Mouse (Mus musculus) neural tube, embryonic 13.5 days (tissue): ENCODE results near the gene Akr1b3. TPM values are rescaled to one million over a fixed set of nuclear protein-coding genes. Genes with fewer than 3 reads are reported as not detected.
"Not testable (repeated sequence)": the region's sequence is repeated elsewhere in the genome, so short reads cannot be mapped to it uniquely, and the experiment has no call there.

Source experiments
- ATAC-seq: fragments of 200-750 bp; cut with Nextera tagmentation; 2 replicates; pipeline ENCODE4 v1.8.0; 2017; ENCODE audit warnings: low read depth, mild to moderate bottlenecking, moderate TSS enrichment, moderate library complexity
- H3K27ac ChIP-seq: fragments of 300-500 bp; sonication (generic); replicated peaks from 2 replicates; pipeline ENCODE4 v1.5.1; 2015; ENCODE audit warnings: moderate library complexity, mild to moderate bottlenecking, inconsistent platforms
- H3K27me3 ChIP-seq: fragments of 300-500 bp; sonication (generic); 2 replicates; pipeline ENCODE4 v1.6.1; 2015; ENCODE audit warnings: mild to moderate bottlenecking, inconsistent platforms
- H3K36me3 ChIP-seq: fragments of 300-500 bp; sonication (generic); 2 replicates; pipeline ENCODE4 v1.6.1; 2015; ENCODE audit warnings: mild to moderate bottlenecking, inconsistent platforms
- H3K4me1 ChIP-seq: fragments of 300-500 bp; sonication (generic); replicated peaks from 2 replicates; pipeline ENCODE4 v1.6.1; 2015; ENCODE audit warnings: inconsistent platforms
- H3K4me2 ChIP-seq: fragments of 300-500 bp; sonication (generic); 2 replicates; pipeline ENCODE4 v1.6.1; 2015; ENCODE audit warnings: inconsistent platforms, mild to moderate bottlenecking, moderate library complexity
- H3K4me3 ChIP-seq: fragments of 300-500 bp; sonication (generic); 2 replicates; pipeline ENCODE4 v1.5.1; 2015; ENCODE audit warnings: mild to moderate bottlenecking, inconsistent platforms
- H3K9ac ChIP-seq: fragments of 300-500 bp; sonication (generic); 2 replicates; pipeline ENCODE4 v1.6.1; 2015; ENCODE audit warnings: moderate library complexity, mild to moderate bottlenecking, inconsistent platforms
- H3K9me3 ChIP-seq: fragments of 300-500 bp; sonication (generic); 2 replicates; pipeline ENCODE4 v1.6.1; 2016; ENCODE audit warnings: inconsistent platforms
- WGBS: fragments of 180-500 bp; shearing (Covaris S2); methylation state at CpG from one replicate; pipeline ENCODE4 v1.1.7; 2015; 5-methylcytosine and 5-hydroxymethylcytosine counted together
- polyA plus RNA-seq: library from polyadenylated mRNA; unstranded; fragments of >200 nt; fragmentation: Nextera tagmentation; extraction: Ambion mirVana; gene quantifications from 2 replicates; pipeline ENCODE4 v1.2.1, GENCODE M21; 2015

Gene Akr1b3
- 103 and 109 TPM in 2 replicates for polyA plus RNA-seq

DNA sequence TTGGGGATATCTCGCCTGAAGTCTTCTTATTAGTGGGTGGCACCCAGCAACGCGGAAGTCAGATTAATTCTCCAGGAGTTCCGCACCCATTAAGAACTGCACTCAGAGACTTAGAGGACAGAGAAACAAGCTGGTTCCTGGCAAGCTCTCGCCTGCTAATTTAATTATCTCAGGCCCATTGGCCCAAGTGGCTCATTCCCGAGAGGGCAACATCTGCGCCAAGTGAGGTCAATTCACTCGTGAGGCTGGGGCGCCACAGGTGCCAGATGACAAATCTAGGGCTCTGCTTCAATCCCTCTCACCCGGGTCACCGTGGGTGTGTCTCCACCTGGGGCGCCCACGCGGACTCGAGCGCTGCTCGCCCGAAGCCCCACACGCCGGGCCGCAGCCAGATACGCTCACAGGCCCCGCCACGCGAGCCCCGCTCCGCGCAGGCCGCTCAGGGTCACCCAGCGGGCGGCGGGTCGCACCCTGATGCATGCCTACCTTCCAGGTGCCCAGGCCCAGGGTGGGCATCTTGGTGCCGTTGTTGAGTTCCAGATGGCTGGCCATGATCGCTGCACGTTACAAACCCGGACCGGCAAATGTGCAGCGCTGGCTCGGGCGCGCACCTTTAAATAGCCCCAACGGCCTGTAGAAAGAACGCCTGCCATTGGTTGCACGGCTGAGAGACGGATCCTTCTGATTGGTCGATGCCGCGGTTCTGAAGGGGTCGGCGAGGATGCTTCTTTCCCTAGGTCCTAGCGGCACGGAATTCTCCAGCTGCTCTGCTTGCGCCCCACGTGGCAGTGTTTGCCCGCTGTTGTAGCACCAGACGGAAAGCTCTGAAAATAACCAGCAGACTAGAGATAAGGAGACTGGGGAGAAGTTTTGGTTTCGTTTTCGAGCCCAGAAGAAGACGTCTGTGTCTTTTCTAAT is at the start of gene Akr1b3:
Gene Akr1b3 (minus strand): TSS at position 625 of the 918 bp plus-strand sequence.
- Histone ChIP-seq H3K27me3 (no peaks in the 10 kb centered on the region), H3K9me3 (no peaks in the 10 kb centered on the region), H3K4me2 (peak within 1 kb of the TSS; percentile 73), H3K36me3 (0 out of 2 replicates have a peak, but pooled peaks cover 3% of the 10 kb centered on the region), H3K9ac (peak within 1 kb of the TSS; percentile 72), H3K27ac (peak within 1 kb of the TSS; percentile 59; the same call in 1 of the 2 replicates), H3K4me3 (peak within 1 kb of the TSS; percentile 57), H3K4me1 (peaks cover 26% of the 10 kb centered on the region)
- WGBS, result under 1% methylated on average over 60 of the region's 60 CpGs
- peak; percentile 100 for ATAC-seq

GRCm38 (mm10) chr6:34364217-34365136 is 47.2 kb upstream of the Akr1b3 start:
- Histone ChIP-seq H3K4me2 (no peak overlapping the region), H3K27me3 (no peaks in the 10 kb centered on the region), H3K4me3 (no peak overlapping the region), H3K27ac (no peak overlapping the region), H3K36me3 (no peaks in the 10 kb centered on the region), H3K9ac (no peak overlapping the region), H3K4me1 (peaks cover 6% of the 10 kb centered on the region), H3K9me3 (no peaks in the 10 kb centered on the region)
- no peak for ATAC-seq
- WGBS, result 86% methylated on average over 12 of the region's 12 CpGs

- no peaks in the 10 kb centered on the region for H3K36me3 ChIP-seq
- H3K4me2 ChIP-seq, result no peak overlapping the region
- H3K9ac ChIP-seq, result no peak overlapping the region
- WGBS, result 81% methylated on average over 9 of the region's 9 CpGs
- no peak overlapping the region for H3K27ac ChIP-seq
- H3K9me3 ChIP-seq, result no peaks in the 10 kb centered on the region
- no peak for ATAC-seq
- no peak overlapping the region for H3K4me3 ChIP-seq
- no peaks in the 10 kb centered on the region for H3K27me3 ChIP-seq
- peaks cover 8% of the 10 kb centered on the region for H3K4me1 ChIP-seq
Observed at GRCm38 (mm10) chr6:34355841-34356240, 38.6 kb upstream of the Akr1b3 start.

- Histone ChIP-seq H3K4me2 (no peak overlapping the region), H3K27me3 (no peaks in the 10 kb centered on the region), H3K36me3 (no peaks in the 10 kb centered on the region), H3K4me3 (no peak overlapping the region), H3K9me3 (no peaks in the 10 kb centered on the region), H3K4me1 (peaks cover 8% of the 10 kb centered on the region), H3K27ac (no peak overlapping the region), H3K9ac (no peak overlapping the region)
- no peak for ATAC-seq
- WGBS, result 84% methylated on average over 6 of the region's 6 CpGs
Observed at GRCm38 (mm10) chr6:34355349-34355747, 38.1 kb upstream of the Akr1b3 start.

GRCm38 (mm10) chr6:34354354-34355348 is 37.4 kb upstream of the Akr1b3 start:
- Histone ChIP-seq H3K27ac (no peak overlapping the region), H3K4me2 (peak overlapping the region; percentile 45), H3K9ac (no peak overlapping the region), H3K27me3 (no peaks in the 10 kb centered on the region), H3K4me3 (no peak overlapping the region), H3K36me3 (no peaks in the 10 kb centered on the region), H3K9me3 (no peaks in the 10 kb centered on the region), H3K4me1 (peaks cover 8% of the 10 kb centered on the region)
- 79% methylated on average over 8 of the region's 8 CpGs for WGBS
- ATAC-seq, result no peak

- ATAC-seq, result 0 out of 2 replicates have a peak, but pooled peaks have one; percentile 32
- Histone ChIP-seq H3K27ac (no peak within 1 kb of the TSS), H3K4me1 (peaks cover 8% of the 10 kb centered on the region), H3K36me3 (no peaks in the 10 kb centered on the region), H3K4me3 (peak within 1 kb of the TSS; percentile 20), H3K9ac (no peak within 1 kb of the TSS), H3K4me2 (peak within 1 kb of the TSS; percentile 45), H3K9me3 (no peaks in the 10 kb centered on the region), H3K27me3 (no peaks in the 10 kb centered on the region)
- 15% methylated on average over 16 of the region's 16 CpGs for WGBS
Observed at GRCm38 (mm10) chr6:34353658-34354353, 36.5 kb upstream of the Akr1b3 start, which contains the start of gene Akr1b8. Gene Akr1b8, plus strand, starts transcription at chr6:34354119.

DNA sequence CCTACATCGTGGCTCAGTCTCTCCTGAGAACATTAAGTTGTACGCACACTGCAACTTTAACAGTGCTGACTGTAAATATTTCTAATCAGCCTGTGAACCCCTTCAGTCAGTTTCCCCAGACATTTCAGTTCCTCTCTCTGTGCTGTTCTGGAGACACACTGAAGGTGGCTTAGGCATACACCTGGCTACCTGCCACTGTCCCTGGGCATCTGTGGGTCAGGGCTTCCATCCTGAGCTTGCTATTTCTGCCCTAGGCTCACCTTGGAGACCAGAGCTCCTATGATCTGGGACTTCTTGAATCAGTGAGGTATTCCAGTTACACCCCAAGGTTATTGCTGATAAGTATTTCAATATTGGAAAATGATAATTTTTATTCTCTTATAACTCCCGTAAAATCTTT is 35.1 kb upstream of the Akr1b3 start:
- Histone ChIP-seq H3K36me3 (no peaks in the 10 kb centered on the region), H3K4me2 (no peak overlapping the region), H3K4me3 (no peak overlapping the region), H3K9me3 (no peaks in the 10 kb centered on the region), H3K27ac (no peak overlapping the region), H3K4me1 (peaks cover 8% of the 10 kb centered on the region), H3K27me3 (no peaks in the 10 kb centered on the region), H3K9ac (no peak overlapping the region)
- 93% methylated on average over 3 of the region's 3 CpGs for WGBS
- ATAC-seq, result no peak

- not testable (repeated sequence) for H3K4me2 ChIP-seq, H3K27ac ChIP-seq, H3K9ac ChIP-seq, H3K4me1 ChIP-seq, H3K36me3 ChIP-seq, ATAC-seq, H3K9me3 ChIP-seq, H3K27me3 ChIP-seq, H3K4me3 ChIP-seq
- WGBS, result 41% methylated on average over 10 of the region's 10 CpGs
Observed at GRCm38 (mm10) chr6:34351481-34351880, 34.2 kb upstream of the Akr1b3 start.

- no peaks in the 10 kb centered on the region for H3K27me3 ChIP-seq
- no peaks in the 10 kb centered on the region for H3K36me3 ChIP-seq
- H3K9ac ChIP-seq, result no peak overlapping the region
- no peak overlapping the region for H3K4me3 ChIP-seq
- H3K4me1 ChIP-seq, result peaks cover 16% of the 10 kb centered on the region
- no peaks in the 10 kb centered on the region for H3K9me3 ChIP-seq
- no peak overlapping the region for H3K4me2 ChIP-seq
- ATAC-seq, result no peak
- 86% methylated on average over 12 of the region's 12 CpGs for WGBS
- H3K27ac ChIP-seq, result no peak overlapping the region
Observed at GRCm38 (mm10) chr6:34350037-34350699, 32.9 kb upstream of the Akr1b3 start.

DNA sequence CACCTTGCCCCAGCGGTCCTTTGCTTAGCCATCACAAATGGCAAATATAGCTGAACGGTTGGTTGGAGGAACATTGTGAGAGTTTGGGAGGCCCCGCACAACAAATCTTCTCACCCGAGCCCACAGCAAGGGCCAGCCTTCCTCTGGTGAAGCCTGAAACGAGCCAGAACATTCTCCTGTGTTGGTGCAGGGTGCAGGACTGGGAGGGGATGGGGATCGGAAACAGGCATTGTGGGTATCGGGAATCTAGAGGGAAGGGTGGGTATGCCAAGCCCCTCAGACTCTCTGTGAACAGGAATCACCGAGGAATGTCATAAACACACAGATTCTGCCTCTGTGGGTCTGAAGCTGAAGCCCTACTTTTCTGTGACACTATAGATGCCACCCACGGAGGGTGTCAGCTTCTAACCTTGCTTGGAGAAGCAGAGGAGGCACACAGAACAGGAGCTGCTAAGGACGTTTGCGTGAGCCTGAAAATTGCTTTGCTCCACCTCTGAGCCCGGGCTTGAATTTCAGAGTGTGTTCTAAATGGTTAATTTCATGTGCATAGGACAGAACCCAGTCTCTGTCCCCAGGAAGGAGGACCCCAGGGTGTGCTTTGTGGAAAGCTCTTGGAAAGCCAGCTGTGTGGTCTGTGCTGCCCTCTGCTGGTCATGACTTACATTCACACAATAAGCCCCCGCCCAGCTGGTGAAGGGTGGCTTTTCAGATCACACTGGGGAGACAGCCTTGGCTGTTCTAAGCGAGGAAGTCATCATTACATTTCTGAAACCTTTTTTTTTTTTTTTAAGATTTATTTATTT is 29.0 kb upstream of the Akr1b3 start:
- H3K9me3 ChIP-seq, result no peaks in the 10 kb centered on the region
- H3K4me3 ChIP-seq, result no peak overlapping the region
- H3K4me2 ChIP-seq, result peak overlapping the region; percentile 13; the same call in 1 of the 2 replicates
- ATAC-seq, result peak; percentile 89
- H3K9ac ChIP-seq, result peak overlapping the region; percentile 45; the same call in 1 of the 2 replicates
- no peaks in the 10 kb centered on the region for H3K27me3 ChIP-seq
- peaks cover 10% of the 10 kb centered on the region; the same call in 1 of the 2 replicates for H3K4me1 ChIP-seq
- H3K27ac ChIP-seq, result no peak overlapping the region
- no peaks in the 10 kb centered on the region for H3K36me3 ChIP-seq
- 45% methylated on average over 14 of the region's 14 CpGs for WGBS
